Mouse (Mus musculus): ENCODE results near the gene Tmem39b. TPM values are rescaled to one million over a fixed set of nuclear protein-coding genes. Genes with fewer than 3 reads are reported as not detected.

Tmem39b gene
- polyA plus RNA-seq, 1 experiment: 21.1 TPM

DNA sequence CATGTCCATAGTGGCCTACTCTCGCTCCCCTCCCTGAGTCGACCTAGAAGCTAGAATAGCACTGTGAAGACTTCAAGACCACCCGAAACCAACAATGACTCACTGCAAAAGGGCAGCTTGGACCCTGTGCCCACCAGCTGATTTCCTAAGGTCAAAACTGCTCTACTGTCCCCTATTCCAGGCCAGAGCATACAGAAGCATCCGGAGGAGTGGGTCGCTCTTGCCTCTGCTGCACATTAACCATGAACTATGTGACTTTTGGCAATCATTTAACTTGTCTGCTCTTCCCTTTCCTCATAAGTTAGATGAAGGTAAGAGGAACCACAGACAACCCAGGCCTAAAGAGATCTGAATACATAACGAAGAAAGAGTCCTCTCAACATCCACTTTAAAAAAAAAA lies 12.1 kb downstream of the Tmem39b start:
- no peak overlapping the region for H3K4me3 ChIP-seq (ENCODE audit: insufficient read depth, low read length)
- H3K4me1 ChIP-seq (ENCODE audit: control insufficient read depth, insufficient read depth, low read length): no peaks in the 10 kb centered on the region; the same call in 1 of the 2 replicates
- TF ChIP-seq POLR2A (IDR thresholded peaks at IDR 0.05; ENCODE audit: extremely low read depth, insufficient read depth, low read length) (no peak), CTCF (IDR thresholded peaks at IDR 0.05; ENCODE audit: extremely low read depth, insufficient read depth, low read length) (no peak)
- H3K27ac ChIP-seq (ENCODE audit: insufficient read depth, low read length): no peak overlapping the region

GRCm38 (mm10) chr4:129683901-129684493 lies 12.6 kb downstream of the Tmem39b start:
- Histone ChIP-seq H3K27ac (ENCODE audit: insufficient read depth, low read length) (no peak overlapping the region), H3K4me1 (ENCODE audit: control insufficient read depth, insufficient read depth, low read length) (no peaks in the 10 kb centered on the region; the same call in 1 of the 2 replicates), H3K4me3 (ENCODE audit: insufficient read depth, low read length) (no peak overlapping the region)
- TF ChIP-seq CTCF (IDR thresholded peaks at IDR 0.05; ENCODE audit: extremely low read depth, insufficient read depth, low read length): no peak
- no peak for TF ChIP-seq POLR2A (IDR thresholded peaks at IDR 0.05; ENCODE audit: extremely low read depth, insufficient read depth, low read length)

DNA sequence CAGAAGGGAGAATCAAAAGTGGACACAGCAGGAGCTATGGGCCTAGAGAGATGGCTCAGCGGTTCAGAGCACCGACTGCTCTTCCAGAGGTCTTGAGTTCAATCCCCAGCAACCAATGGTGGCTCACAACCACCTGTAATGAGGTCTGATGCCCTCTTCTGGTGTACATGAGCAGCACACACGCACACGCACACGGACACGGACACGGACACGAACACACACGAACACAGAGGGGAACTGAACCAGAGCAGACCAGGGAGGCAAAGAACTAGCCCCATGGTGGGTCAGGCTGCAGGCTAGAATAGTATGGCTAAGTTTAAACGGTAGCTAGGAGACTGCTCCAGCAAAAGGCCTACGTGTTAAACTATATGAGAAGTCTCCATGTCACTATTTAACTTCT lies 14.8 kb downstream of the Tmem39b start:
- no peaks in the 10 kb centered on the region for H3K4me1 ChIP-seq (ENCODE audit: control insufficient read depth, insufficient read depth, low read length)
- H3K4me3 ChIP-seq (ENCODE audit: insufficient read depth, low read length): no peak overlapping the region
- H3K27ac ChIP-seq (ENCODE audit: insufficient read depth, low read length): no peak overlapping the region
- TF ChIP-seq CTCF (IDR thresholded peaks at IDR 0.05; ENCODE audit: extremely low read depth, insufficient read depth, low read length) (no peak), POLR2A (IDR thresholded peaks at IDR 0.05; ENCODE audit: extremely low read depth, insufficient read depth, low read length) (no peak)

DNA sequence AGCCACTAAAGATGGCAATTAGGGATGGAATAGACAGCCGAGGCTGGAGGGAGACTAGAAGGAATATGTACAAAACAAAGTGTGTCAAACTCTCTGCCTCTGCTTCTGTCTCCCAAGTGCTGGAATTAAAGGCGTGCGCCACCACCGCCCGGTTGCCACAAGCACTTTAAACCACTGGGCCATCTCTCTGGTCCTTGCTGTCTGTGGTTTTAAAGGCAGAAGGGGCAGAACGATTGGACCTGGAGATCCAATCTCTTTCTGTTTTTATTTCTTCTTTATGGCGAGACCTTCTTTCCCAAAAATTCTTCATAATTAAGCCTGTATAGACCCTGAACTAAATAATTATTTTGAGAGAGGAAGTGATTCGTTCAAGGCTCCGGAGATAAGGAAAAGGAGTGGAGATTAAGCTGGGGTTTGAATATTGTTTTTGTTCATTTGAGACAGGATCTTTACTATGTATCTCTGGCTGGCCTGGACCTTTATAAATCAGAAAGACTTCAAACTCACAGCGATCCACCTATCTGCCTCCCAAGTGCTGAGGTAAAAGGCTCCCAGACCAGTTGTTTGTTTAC lies 23.7 kb downstream of the Tmem39b start:
- TF ChIP-seq POLR2A (IDR thresholded peaks at IDR 0.05; ENCODE audit: extremely low read depth, insufficient read depth, low read length) (no peak), CTCF (IDR thresholded peaks at IDR 0.05; ENCODE audit: extremely low read depth, insufficient read depth, low read length) (no peak)

DNA sequence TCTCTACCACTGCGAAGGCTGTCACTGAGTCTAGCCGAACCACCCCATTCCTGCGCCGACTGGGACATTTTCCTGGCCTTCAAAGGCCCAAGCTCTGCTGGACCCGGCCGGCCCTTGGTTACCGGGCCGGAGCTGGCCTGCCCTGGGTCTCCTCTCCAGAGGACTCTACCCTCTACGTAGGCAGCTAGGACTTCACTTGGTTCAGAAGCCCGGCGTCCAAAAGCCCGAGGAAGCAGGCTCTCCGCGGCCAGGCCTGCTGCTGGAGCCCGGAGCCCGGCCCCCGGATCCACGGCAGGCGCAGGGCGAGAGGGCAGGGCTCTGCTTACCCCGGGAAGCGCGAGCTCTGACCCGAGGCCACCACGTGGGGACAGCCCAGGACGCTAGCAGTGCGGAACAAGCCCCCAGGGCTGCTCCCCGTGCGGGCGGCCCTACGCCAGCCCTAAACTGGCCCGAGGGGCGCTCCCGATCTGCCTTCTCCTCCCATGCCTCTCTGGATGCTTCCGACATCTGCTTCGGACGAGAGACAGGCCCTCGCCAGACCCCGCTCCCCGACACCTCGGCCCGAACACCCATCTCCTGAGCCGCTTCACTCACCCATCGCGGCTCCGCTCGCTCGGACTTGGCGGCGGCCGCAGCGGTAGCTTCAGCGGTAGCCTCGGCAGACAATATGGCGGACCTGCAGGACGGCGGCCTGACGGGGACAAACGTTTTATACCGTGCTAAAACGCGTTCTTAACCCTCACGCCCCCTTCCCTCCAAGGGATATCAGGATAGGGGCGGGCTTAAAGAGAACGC lies 24.4 kb downstream of the Tmem39b start, which contains the start of gene Kpna6:
Gene Kpna6 (minus strand): TSS at position 685 of the 795 bp plus-strand sequence.
- Histone ChIP-seq H3K4me1 (ENCODE audit: control insufficient read depth, insufficient read depth, low read length) (peaks cover 5% of the 10 kb centered on the region; the same call in 1 of the 2 replicates), H3K4me3 (ENCODE audit: insufficient read depth, low read length) (peak within 1 kb of the TSS; percentile 58), H3K27ac (ENCODE audit: insufficient read depth, low read length) (peak within 1 kb of the TSS; percentile 87)
- TF ChIP-seq CTCF (IDR thresholded peaks at IDR 0.05; ENCODE audit: extremely low read depth, insufficient read depth, low read length) (no peak), POLR2A (IDR thresholded peaks at IDR 0.05; ENCODE audit: extremely low read depth, insufficient read depth, low read length) (no peak)

More for the DNA sequence above, 23.7 kb downstream of the Tmem39b start:
- H3K4me3 ChIP-seq (ENCODE audit: insufficient read depth, low read length): peak overlapping the region; percentile 58
- H3K27ac ChIP-seq (ENCODE audit: insufficient read depth, low read length): peak overlapping the region; percentile 47
- H3K4me1 ChIP-seq (ENCODE audit: control insufficient read depth, insufficient read depth, low read length): peaks cover 5% of the 10 kb centered on the region; the same call in 1 of the 2 replicates

DNA sequence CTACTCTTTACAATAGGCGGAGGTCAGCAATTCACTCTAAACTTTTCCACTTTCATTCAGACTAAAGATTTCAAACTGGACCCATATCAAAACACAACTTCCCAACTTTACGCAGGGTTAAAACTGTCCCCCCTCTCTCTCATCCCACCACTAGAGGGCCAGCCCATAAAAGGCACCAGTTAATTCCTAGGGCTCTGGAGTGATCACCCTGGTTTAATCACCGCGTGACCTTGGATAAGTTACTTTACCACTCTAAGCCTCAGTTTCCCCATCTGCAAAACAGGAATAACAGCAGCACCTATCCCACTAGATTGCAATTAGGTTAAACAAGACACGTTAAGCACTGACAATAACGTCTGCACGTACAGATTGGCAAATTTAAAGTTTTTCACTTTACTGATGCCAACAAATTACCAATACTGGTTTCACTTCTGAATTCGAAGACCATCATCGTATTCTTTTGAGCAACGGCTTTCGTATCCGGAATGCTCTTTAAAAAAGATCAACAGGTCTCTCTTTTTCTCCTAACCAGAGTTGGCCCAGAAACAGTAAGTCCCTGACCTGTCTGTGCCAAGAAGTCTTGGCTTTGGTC lies 25.1 kb downstream of the Tmem39b start:
- H3K4me3 ChIP-seq (ENCODE audit: insufficient read depth, low read length): peak overlapping the region; percentile 58
- H3K27ac ChIP-seq (ENCODE audit: insufficient read depth, low read length): peak overlapping the region; percentile 87; the same call in 1 of the 2 replicates
- no peak for TF ChIP-seq POLR2A (IDR thresholded peaks at IDR 0.05; ENCODE audit: extremely low read depth, insufficient read depth, low read length)
- TF ChIP-seq CTCF (IDR thresholded peaks at IDR 0.05; ENCODE audit: extremely low read depth, insufficient read depth, low read length): peak; percentile 64
- peaks cover 5% of the 10 kb centered on the region; the same call in 1 of the 2 replicates for H3K4me1 ChIP-seq (ENCODE audit: control insufficient read depth, insufficient read depth, low read length)

- TF ChIP-seq CTCF (IDR thresholded peaks at IDR 0.05; ENCODE audit: extremely low read depth, insufficient read depth, low read length) (no peak), POLR2A (IDR thresholded peaks at IDR 0.05; ENCODE audit: extremely low read depth, insufficient read depth, low read length) (no peak)
- Histone ChIP-seq H3K4me1 (ENCODE audit: control insufficient read depth, insufficient read depth, low read length) (peaks cover 10% of the 10 kb centered on the region), H3K4me3 (ENCODE audit: insufficient read depth, low read length) (no peak overlapping the region), H3K27ac (ENCODE audit: insufficient read depth, low read length) (no peak overlapping the region)
Measured at GRCm38 (mm10) chr4:129662255-129662813, 34.3 kb downstream of the Tmem39b start.

DNA sequence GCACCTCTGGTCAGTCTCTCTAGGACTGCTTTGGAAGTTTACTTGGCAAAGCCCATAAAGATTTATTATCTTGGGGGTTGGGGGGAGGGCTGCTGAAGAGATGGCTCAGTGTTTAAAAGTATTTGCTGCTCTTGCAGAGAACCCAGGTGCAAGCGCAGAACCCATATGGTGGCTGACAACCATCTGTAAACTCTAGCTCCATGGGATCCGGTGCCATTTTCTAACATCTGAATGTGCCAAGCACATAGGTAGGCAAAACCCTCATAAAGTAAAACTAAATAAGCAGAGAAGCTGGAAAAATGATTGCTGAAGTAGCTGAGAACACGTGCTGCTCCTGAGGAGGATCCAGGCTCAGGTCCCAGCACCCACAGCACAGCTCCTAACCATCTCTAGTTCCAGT lies 35.1 kb downstream of the Tmem39b start:
- peaks cover 10% of the 10 kb centered on the region for H3K4me1 ChIP-seq (ENCODE audit: control insufficient read depth, insufficient read depth, low read length)
- no peak overlapping the region for H3K27ac ChIP-seq (ENCODE audit: insufficient read depth, low read length)
- no peak overlapping the region for H3K4me3 ChIP-seq (ENCODE audit: insufficient read depth, low read length)
- no peak for TF ChIP-seq POLR2A (IDR thresholded peaks at IDR 0.05; ENCODE audit: extremely low read depth, insufficient read depth, low read length)
- no peak for TF ChIP-seq CTCF (IDR thresholded peaks at IDR 0.05; ENCODE audit: extremely low read depth, insufficient read depth, low read length)

DNA sequence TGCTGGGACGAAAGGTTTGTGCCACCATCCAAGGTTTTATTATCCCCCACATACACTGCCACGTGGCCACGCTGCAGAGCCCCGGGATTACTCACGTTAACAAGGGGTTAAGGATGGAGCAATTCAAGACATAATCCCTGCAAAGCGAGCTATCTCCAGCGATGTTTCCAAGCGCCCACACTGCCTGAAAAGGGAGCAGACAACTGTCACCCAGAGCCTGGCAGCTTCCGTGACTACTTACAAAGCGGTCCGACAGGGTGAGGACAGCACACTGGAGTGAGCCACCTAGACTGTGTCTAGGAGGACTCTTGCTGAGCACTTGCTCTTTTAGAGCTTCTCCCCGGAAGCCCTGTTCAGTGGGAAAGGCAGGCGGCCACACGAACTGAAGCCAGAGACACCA lies 41.9 kb downstream of the Tmem39b start:
- no peak overlapping the region for H3K4me3 ChIP-seq (ENCODE audit: insufficient read depth, low read length)
- no peak for TF ChIP-seq CTCF (IDR thresholded peaks at IDR 0.05; ENCODE audit: extremely low read depth, insufficient read depth, low read length)
- TF ChIP-seq POLR2A (IDR thresholded peaks at IDR 0.05; ENCODE audit: extremely low read depth, insufficient read depth, low read length): no peak
- H3K4me1 ChIP-seq (ENCODE audit: control insufficient read depth, insufficient read depth, low read length): no peaks in the 10 kb centered on the region
- no peak overlapping the region for H3K27ac ChIP-seq (ENCODE audit: insufficient read depth, low read length)
